Mouse (Mus musculus): ENCODE data around the gene Mcur1. TPM values are rescaled to one million over a fixed set of nuclear protein-coding genes. Genes with fewer than 3 reads are reported as not detected.
A peak's percentile ranks its signal among the peaks of the same experiment; 100 is the strongest.

The Mcur1 gene
- total RNA-seq (2021) = 10 to 100 TPM; 20.3 to 21.1 TPM

- peak; percentile 87 to 89 for DNase-seq
These were observed at the start of gene Mcur1 for GRCm38 (mm10) chr13:43559711-43560457. Gene Mcur1, minus strand, starts transcription at chr13:43560191.

- DNase-seq = peak in 1 of 2 experiments; percentile 27
These were observed 48.9 kb upstream of the Mcur1 start for GRCm38 (mm10) chr13:43608854-43609253.

- DNase-seq = no peak
These were observed 43.1 kb upstream of the Mcur1 start for GRCm38 (mm10) chr13:43603042-43603441.

DNA sequence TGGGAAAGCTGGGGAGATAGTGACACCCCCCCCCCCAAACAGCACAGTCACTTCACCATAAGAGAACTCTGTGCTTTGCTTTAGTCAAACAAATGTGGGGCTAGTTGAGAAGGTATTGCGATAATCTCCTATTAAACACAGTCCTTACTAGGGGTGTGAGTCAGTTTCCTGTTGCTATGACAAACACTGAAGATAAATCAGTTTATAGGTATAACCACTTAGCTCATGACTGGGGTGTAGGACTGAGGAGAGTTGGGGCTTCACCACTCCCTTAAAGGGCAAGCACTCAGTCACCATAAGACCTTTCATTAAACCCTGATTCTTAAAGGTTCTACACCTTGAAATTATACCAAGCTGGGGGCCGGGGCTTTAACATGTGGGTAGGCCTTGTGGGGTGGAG is 42.4 kb upstream of the Mcur1 start:
- no peak for DNase-seq

DNA sequence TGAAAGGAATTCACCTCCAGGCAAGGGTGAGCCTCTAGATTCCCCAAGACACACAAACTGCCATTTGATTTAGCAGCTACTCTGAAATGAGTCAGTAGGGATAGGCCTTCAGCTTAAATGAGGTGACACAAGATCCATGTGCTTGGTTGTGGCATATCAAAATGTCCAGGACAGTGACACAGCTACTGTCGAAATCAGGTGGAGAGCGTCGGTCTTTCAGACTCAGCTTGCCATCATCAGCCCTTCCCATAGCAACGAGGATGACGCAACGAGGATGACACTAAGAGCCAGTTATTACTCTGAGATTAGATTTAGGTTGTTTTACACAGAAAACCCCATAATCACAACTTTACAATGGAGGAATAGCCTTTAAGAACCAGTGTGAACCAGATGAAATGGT is 41.0 kb upstream of the Mcur1 start:
- no peak for DNase-seq

DNA sequence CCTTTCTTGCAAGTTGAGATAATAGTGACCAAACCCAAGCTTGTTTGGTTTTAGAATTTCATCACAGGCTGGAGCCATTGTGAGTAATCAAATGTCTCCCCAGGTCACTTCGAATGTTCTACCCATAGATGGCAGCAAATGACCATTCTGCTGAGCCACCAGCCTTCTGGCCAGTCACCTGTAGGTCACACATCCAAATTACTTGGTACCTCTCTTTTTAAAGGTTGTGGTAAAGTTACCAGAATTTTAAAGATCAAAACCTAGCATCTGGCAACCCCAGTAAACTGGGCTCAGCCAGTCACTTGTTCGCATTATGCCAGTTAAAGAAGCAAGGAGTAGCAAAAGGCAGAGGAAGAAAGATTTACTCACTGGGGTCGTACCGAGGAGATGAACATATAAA is 35.9 kb upstream of the Mcur1 start:
- peak in 1 of 2 experiments; percentile 37 for DNase-seq

DNA sequence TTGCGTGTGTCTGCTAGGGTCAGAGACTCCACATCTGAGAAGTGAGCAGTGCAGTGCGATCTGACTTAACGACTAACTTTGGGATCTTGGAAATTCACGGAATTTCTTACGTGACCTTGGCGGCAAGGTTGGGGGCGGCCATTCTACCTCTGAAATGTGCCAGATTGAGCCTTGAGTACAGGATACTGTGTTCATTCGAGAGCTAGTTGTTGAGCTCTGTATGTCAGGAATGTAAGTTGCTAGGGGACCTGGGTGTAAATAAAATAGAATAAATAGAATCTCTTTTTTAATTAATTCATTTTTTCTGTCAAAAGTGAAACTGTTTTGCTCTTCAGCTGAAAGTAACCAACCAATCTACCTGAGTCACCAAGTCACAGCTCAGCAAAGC is 32.7 kb upstream of the Mcur1 start:
- no peak for DNase-seq

GRCm38 (mm10) chr13:43591828-43592680 is 32.1 kb upstream of the Mcur1 start:
- DNase-seq = no peak

GRCm38 (mm10) chr13:43587844-43588840 is 28.2 kb upstream of the Mcur1 start:
- no peak for DNase-seq

DNA sequence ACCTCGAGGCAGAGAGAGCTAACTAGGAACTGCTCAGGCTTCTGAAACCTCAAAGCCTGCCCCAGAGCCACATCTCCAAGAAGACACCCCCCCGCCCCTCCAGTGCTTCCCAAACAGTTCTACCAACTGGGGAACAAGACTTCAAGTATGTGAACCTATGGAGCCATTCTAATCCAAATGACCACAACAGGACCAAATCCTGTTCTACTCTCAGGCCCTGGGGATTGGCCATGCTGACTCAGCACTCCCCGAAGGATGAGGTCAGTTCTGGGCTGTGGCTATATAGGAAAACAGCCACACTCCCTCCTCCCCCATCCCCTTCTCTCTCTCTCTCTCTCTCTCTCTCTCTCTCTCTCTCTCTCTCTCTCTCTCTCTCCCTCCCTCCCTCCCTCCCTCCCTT is 27.0 kb upstream of the Mcur1 start:
- DNase-seq = no peak

GRCm38 (mm10) chr13:43585335-43585734 is 25.3 kb upstream of the Mcur1 start:
- no peak for DNase-seq

- DNase-seq = no peak
These were observed 23.5 kb upstream of the Mcur1 start for GRCm38 (mm10) chr13:43583504-43583903.

GRCm38 (mm10) chr13:43582961-43583360 is 23.0 kb upstream of the Mcur1 start:
- DNase-seq = no peak

DNA sequence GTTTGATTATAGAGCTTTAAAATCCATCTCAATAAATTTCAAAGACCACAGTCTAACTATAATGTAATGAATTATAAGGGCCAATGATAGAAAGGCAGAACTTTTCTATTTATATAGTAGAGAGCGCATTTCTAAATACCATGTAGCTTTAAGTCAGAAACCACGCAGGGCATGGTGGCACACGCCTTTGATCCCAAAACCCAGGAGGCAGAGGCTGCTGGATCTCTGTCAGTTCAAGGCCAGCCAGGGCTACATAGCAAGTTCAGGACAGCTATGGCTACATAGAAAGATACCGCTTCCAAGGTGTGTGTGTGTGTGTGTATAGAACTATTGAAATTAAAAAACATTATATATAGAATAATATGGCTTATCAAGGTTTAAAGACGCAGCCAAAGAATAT is 20.7 kb upstream of the Mcur1 start:
- no peak for DNase-seq

DNA sequence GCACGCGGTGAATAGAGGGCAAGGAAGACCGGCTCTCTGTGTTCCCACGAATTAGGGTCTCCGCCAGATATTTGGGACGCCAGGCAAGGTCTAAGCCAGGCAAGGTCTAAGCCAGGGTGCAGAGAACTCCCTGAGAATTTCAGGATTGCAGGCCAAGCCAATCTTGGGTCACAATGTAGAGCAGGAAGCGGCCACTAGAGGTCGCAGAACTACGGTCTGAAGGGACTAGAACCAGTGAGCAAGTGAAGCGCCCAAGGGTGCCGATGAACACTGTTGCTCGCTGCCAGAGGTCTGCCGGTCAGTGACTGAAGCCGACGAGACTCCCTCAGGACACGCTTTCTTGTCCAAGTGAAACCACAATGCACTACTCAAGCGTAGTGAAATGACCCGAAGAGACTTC is 19.7 kb upstream of the Mcur1 start:
- DNase-seq = peak in 1 of 2 experiments; percentile 56

- no peak for DNase-seq
These were observed 17.8 kb upstream of the Mcur1 start for GRCm38 (mm10) chr13:43577766-43578165.

DNA sequence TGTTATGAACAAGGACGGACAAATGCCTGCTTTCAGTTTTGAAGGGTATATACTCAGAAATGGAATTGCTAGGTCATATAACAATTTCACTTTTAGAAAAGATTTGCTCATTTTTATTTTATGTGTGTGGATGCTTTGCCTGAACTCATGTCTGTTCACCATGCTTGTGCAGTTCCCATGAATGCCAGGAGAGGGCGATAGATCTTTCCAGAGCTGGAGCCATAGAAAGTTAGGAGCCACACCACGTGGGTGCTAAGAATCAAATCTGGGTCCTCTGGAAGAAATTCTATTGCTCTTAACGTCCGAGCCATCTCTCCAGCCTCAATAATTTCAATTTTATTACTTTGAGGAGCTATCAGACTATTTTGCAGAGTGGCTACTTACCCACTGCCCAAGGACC is 17.3 kb upstream of the Mcur1 start:
- DNase-seq = no peak

GRCm38 (mm10) chr13:43575431-43575830 is 15.4 kb upstream of the Mcur1 start:
- DNase-seq = no peak

- no peak for DNase-seq
These were observed 14.0 kb upstream of the Mcur1 start for GRCm38 (mm10) chr13:43573979-43574378.

DNA sequence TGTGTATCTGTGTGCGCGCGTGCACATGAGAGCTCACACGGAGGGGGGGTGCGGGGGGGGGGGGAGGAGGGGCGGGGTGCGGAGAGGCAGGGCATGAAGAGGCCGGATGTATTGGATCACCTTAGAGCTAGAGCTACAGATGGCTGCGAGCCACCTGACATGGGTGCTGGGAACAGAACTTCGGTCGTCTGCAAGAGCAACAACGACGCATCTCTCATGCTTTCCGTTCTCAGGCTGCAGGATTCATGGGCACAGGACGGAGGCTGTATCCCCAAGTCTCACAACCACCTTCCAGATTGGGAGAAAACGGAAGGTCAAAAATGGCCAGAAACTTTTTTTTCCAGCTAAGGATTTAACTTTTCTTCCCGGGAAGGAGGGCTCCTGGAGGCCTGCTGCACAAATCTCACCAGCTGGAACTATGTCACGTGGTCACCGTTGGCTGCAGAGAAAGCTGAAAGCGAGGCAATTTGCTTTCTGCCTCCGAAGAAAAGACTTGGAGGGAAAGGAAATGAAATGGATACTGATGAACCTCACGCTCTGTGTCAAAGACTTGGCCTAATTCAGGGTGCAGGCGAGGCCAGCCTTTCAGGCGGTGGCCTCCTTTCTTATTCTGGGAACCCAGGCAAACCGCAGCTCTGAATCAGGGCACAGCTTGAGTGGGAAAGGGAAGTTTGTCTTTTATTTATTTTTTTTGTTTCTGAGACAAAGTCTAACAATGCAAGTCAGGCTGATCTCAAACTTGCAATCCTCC is 7.3 kb upstream of the Mcur1 start:
- peak in 1 of 2 experiments; percentile 43 for DNase-seq

- DNase-seq = no peak
These were observed 6.2 kb upstream of the Mcur1 start for GRCm38 (mm10) chr13:43566184-43566583.

- DNase-seq = peak; percentile 76 to 81
These were observed 5.4 kb upstream of the Mcur1 start for GRCm38 (mm10) chr13:43565346-43565745.
